Mouse (Mus musculus): ENCODE data around the gene Eno3. TPM values are rescaled to one million over a fixed set of nuclear protein-coding genes. Genes with fewer than 3 reads are reported as not detected.
A peak's percentile ranks its signal among the peaks of the same experiment; 100 is the strongest.

Eno3 gene
- polyA plus RNA-seq, 1 experiment: 1,151 TPM

DNA sequence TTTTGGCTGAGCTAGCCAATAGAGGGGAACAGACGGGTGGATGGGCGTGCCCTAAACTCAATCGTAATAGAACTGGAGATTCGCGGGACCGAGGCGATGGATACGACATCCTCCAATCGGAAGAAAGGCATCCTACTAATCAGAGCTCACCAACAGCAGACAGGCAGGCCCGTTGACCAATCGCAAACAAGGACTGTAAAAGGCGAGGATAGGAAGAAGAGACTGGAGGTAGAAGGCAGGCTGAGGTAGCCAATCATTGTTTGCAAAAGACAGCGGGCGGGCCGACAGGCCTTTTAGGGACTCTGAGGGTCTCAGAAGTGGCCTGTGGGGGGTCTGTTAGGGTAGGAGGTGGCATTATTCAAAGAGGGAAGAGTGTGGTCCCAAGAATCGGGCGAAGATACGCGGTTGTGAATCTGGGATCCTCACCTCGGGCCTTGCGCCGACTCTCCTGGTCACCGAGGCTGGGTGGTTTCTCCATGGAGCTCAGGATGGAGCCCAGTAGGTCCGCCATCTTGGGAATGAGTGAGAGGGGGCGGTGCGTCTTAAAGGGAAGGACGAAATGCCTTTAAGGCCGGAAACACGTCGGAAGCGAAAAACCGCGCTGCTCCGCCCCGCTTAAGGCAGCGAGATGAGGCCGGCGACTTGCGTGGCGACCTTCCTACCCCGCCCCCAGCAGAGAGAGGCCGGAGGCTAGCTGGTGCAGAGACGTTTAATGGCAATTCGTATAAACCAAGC lies 11.9 kb downstream of the Eno3 start, which contains the start of gene Spag7:
TSS of gene Spag7 (minus strand) at position 646 of the 735 bp plus-strand sequence.
- Histone ChIP-seq H3ac (ENCODE audit: control insufficient read depth, insufficient read length, low read depth) (peak within 1 kb of the TSS; percentile 92), H3K27me3 (ENCODE audit: control insufficient read depth, insufficient read depth, insufficient read length) (no peaks in the 10 kb centered on the region), H3K36me3 (ENCODE audit: control insufficient read depth, insufficient read depth) (peaks cover 32% of the 10 kb centered on the region), H3K79me3 (ENCODE audit: low read depth) (peaks cover 20% of the 10 kb centered on the region), H3K79me2 (ENCODE audit: control insufficient read depth, insufficient read depth) (peaks cover 41% of the 10 kb centered on the region), H3K4me3 (ENCODE audit: insufficient read depth, poor library complexity, severe bottlenecking) (peak within 1 kb of the TSS; percentile 76)
- TF ChIP-seq CTCF (IDR thresholded peaks at IDR 0.05; ENCODE audit: control insufficient read depth, insufficient read depth, insufficient read length): no peak
- TF ChIP-seq MYOG (IDR thresholded peaks at IDR 0.05; ENCODE audit: control insufficient read depth, extremely low read depth, insufficient read length): no peak
- TF ChIP-seq MAX (IDR thresholded peaks at IDR 0.05): no peak
- no peak for TF ChIP-seq MYOD1 (IDR thresholded peaks at IDR 0.05; ENCODE audit: control insufficient read depth, insufficient read length, low read depth)
- TF ChIP-seq FOSL1 (IDR thresholded peaks at IDR 0.05; ENCODE audit: insufficient read depth, low read length, poor library complexity, severe bottlenecking): no peak
- no peak for TF ChIP-seq CEBPB (IDR thresholded peaks at IDR 0.05; ENCODE audit: low read depth)
- TF ChIP-seq USF1 (IDR thresholded peaks at IDR 0.05; ENCODE audit: low read depth): no peak

DNA sequence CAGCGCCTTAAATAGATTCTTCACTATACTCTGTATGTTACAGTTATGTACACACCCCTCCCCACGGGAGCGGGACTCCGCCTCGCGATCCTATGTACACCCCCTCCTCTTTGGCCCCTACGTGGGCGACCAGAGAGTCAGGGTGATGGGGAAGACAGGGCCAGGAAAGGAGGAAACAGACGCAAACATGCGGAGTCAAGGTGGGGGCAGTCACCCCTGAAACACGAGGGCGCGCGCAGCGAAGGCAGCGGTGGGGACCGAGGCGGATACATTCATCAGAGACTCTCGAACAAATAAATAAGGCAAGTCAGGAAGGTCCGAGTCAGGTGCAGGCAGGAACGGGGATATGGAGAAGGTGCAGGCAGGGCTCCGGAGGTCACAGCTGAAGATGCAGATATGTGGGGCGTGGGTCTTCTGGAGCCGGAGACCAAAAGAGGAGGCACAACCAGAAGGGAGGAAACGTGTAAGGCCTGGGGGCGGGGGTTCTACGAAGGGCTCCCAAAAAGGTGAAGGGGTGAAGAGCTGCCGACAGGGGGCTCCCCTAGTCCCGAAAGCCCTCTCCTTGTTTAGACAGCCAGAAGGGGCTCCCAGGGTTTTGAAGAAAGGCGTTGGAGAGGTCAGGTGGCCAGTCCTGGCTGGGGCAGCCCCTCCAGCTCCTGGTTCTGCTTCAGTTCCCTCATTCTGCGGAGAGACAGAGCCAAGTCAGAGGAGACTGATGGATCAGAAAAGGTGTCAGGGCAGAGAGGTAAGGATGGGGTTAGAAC lies 12.8 kb downstream of the Eno3 start:
- TF ChIP-seq USF1 (IDR thresholded peaks at IDR 0.05; ENCODE audit: low read depth) (no peak), FOSL1 (IDR thresholded peaks at IDR 0.05; ENCODE audit: insufficient read depth, low read length, poor library complexity, severe bottlenecking) (no peak), MYOG (IDR thresholded peaks at IDR 0.05; ENCODE audit: control insufficient read depth, extremely low read depth, insufficient read length) (no peak), CEBPB (IDR thresholded peaks at IDR 0.05; ENCODE audit: low read depth) (no peak), MAX (IDR thresholded peaks at IDR 0.05) (no peak), CTCF (IDR thresholded peaks at IDR 0.05; ENCODE audit: control insufficient read depth, insufficient read depth, insufficient read length) (peak; percentile 34)
- H3K36me3 ChIP-seq (ENCODE audit: control insufficient read depth, insufficient read depth): peaks cover 26% of the 10 kb centered on the region

DNA sequence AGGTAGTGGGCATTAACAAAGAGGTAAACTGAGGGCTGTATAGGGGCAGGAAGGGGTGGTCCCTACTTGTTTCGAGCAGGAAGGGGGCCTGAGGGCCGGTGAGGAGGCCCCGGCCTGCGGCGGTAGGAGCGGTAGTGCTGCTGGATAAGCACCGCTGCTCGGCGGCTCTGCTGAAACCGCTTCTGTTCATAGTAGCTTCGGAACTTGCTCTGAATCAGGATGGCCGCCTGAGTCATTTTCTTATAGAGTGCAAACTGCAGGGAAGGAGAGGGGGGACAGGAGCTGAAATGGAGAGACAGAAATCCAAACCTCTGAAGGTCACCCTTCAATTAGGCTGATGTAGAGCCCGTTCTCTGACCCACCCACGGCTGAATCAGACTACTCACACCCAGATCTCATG lies 13.5 kb downstream of the Eno3 start:
- Histone ChIP-seq H3K79me3 (ENCODE audit: low read depth) (peaks cover 20% of the 10 kb centered on the region), H3K36me3 (ENCODE audit: control insufficient read depth, insufficient read depth) (peaks cover 20% of the 10 kb centered on the region), H3K27me3 (ENCODE audit: control insufficient read depth, insufficient read depth, insufficient read length) (no peaks in the 10 kb centered on the region), H3K4me3 (ENCODE audit: insufficient read depth, poor library complexity, severe bottlenecking) (peak overlapping the region; percentile 76), H3K79me2 (ENCODE audit: control insufficient read depth, insufficient read depth) (peaks cover 34% of the 10 kb centered on the region), H3ac (ENCODE audit: control insufficient read depth, insufficient read length, low read depth) (no peak overlapping the region)
- TF ChIP-seq FOSL1 (IDR thresholded peaks at IDR 0.05; ENCODE audit: insufficient read depth, low read length, poor library complexity, severe bottlenecking) (no peak), CEBPB (IDR thresholded peaks at IDR 0.05; ENCODE audit: low read depth) (no peak), USF1 (IDR thresholded peaks at IDR 0.05; ENCODE audit: low read depth) (no peak), MYOG (IDR thresholded peaks at IDR 0.05; ENCODE audit: control insufficient read depth, extremely low read depth, insufficient read length) (no peak)

More for the DNA sequence above, 12.8 kb downstream of the Eno3 start:
- Histone ChIP-seq H3K4me3 (ENCODE audit: insufficient read depth, poor library complexity, severe bottlenecking) (peak overlapping the region; percentile 76), H3ac (ENCODE audit: control insufficient read depth, insufficient read length, low read depth) (peak overlapping the region; percentile 92), H3K79me2 (ENCODE audit: control insufficient read depth, insufficient read depth) (peaks cover 41% of the 10 kb centered on the region), H3K79me3 (ENCODE audit: low read depth) (peaks cover 20% of the 10 kb centered on the region), H3K27me3 (ENCODE audit: control insufficient read depth, insufficient read depth, insufficient read length) (no peaks in the 10 kb centered on the region)

DNA sequence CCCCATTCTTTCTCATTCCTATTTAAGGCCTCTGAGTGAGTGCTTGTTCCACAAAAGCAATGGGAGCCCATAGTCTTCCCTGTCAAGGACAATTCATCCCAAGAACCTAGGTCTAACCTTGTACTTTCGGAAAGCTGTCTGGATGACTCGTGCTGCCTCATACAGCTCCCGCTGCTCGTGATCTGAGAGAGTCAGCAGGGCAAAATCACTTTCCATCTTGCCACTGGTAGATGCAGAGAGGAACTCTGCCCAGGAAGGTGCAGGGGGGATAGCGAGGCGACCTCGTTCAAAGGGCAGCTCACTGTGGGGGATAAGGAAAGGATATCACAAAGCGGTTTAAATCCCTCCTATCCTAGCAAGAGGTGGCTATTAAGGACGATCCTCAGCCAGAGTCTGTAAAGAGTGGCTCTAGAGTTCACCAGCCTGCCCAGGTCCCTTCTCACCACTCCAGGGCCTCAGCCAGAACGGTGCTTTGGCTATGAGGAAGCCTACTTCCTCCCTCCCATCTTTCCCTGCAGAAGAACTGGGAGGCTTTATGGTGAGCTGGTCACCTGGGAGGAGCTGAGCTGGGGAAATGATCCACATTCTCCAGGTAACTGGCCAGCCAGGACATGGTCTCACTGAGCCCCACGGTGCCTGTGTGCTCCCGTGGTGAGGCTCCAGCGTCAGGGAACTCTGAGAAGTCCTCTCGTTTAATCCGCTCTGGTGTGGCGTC lies 14.5 kb downstream of the Eno3 start:
- Histone ChIP-seq H3K36me3 (ENCODE audit: control insufficient read depth, insufficient read depth) (peaks cover 28% of the 10 kb centered on the region), H3K79me2 (ENCODE audit: control insufficient read depth, insufficient read depth) (peaks cover 24% of the 10 kb centered on the region), H3K27me3 (ENCODE audit: control insufficient read depth, insufficient read depth, insufficient read length) (no peaks in the 10 kb centered on the region), H3ac (ENCODE audit: control insufficient read depth, insufficient read length, low read depth) (no peak overlapping the region), H3K79me3 (ENCODE audit: low read depth) (peaks cover 16% of the 10 kb centered on the region), H3K4me3 (ENCODE audit: insufficient read depth, poor library complexity, severe bottlenecking) (no peak overlapping the region)
- TF ChIP-seq USF1 (IDR thresholded peaks at IDR 0.05; ENCODE audit: low read depth) (peak; percentile 7), CTCF (IDR thresholded peaks at IDR 0.05; ENCODE audit: control insufficient read depth, insufficient read depth, insufficient read length) (no peak), CEBPB (IDR thresholded peaks at IDR 0.05; ENCODE audit: low read depth) (no peak), MAX (IDR thresholded peaks at IDR 0.05) (no peak)

DNA sequence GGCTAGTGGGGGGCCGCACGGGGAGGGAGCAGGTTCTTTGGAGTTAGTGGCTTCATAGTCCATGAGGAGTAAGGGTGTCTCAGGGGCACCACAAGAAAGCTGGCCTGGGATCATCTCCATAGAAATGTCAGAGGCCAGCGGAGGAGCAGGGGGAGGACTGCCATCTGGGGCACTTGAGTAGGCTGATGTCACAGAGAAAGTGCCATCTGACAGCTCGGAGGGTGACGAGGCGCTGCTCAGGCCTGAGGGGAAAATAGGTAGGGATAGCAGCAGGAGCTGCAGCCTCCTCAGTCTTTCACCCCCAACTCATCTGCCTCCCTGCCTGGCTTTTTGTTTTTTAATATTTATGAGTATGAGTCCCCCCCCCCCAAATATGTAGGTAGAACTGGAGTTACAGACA lies 17.0 kb downstream of the Eno3 start:
- H3K27me3 ChIP-seq (ENCODE audit: control insufficient read depth, insufficient read depth, insufficient read length): no peaks in the 10 kb centered on the region
- no peak for TF ChIP-seq FOSL1 (IDR thresholded peaks at IDR 0.05; ENCODE audit: insufficient read depth, low read length, poor library complexity, severe bottlenecking)
- TF ChIP-seq MYOD1 (IDR thresholded peaks at IDR 0.05; ENCODE audit: control insufficient read depth, insufficient read length, low read depth): no peak
- TF ChIP-seq CEBPB (IDR thresholded peaks at IDR 0.05; ENCODE audit: low read depth): no peak
- no peak for TF ChIP-seq MYOG (IDR thresholded peaks at IDR 0.05; ENCODE audit: control insufficient read depth, extremely low read depth, insufficient read length)
- no peak for TF ChIP-seq USF1 (IDR thresholded peaks at IDR 0.05; ENCODE audit: low read depth)
- TF ChIP-seq CTCF (IDR thresholded peaks at IDR 0.05; ENCODE audit: control insufficient read depth, insufficient read depth, insufficient read length): no peak
- no peak for TF ChIP-seq MAX (IDR thresholded peaks at IDR 0.05)
- H3ac ChIP-seq (ENCODE audit: control insufficient read depth, insufficient read length, low read depth): no peak overlapping the region
- H3K79me3 ChIP-seq (ENCODE audit: low read depth): peaks cover 2% of the 10 kb centered on the region
- peaks cover 39% of the 10 kb centered on the region for H3K36me3 ChIP-seq (ENCODE audit: control insufficient read depth, insufficient read depth)
- no peak overlapping the region for H3K4me3 ChIP-seq (ENCODE audit: insufficient read depth, poor library complexity, severe bottlenecking)
- H3K79me2 ChIP-seq (ENCODE audit: control insufficient read depth, insufficient read depth): peaks cover 8% of the 10 kb centered on the region

All from C2C12 (cell line).